Mouse (Mus musculus): Measurements from ENCODE around the gene Slc39a5.

DNA sequence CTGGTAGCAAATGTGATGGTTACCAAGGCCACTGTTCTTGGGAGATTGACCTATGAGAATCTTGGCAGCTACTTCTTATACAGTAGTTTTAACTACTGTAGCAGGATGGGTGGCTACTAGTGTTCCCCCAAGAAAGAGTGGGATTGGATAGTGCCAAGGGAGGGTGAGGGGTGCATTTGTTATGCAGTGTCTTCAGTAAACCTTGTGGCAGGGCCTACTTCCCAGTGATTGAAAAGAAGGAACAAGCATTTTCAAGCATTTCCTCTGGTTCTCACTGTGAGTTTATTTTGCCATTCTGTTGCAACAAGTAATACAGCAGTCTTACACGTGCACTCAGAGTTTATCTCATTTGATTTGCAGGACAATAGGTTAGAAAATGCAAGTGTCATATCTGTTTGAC, 11.5 kb upstream of the Slc39a5 start:
- TF ChIP-seq CTCF (IDR thresholded peaks at IDR 0.05; ENCODE audit: borderline replicate concordance, insufficient read depth, low read length) (no peak), POLR2A (IDR thresholded peaks at IDR 0.05; ENCODE audit: low read depth, low read length) (no peak)

All from embryonic fibroblast, embryonic 13.5 days (primary cell).